Mouse (Mus musculus): ENCODE measurements around the gene Rapgefl1.
"Not testable (repeated sequence)": the region's sequence is repeated elsewhere in the genome, so short reads cannot be mapped to it uniquely, and the experiment has no call there.

Gene Rapgefl1

GRCm38 (mm10) chr11:98816706-98817239 is 19.8 kb upstream of the Rapgefl1 start:
- DNase-seq (ENCODE audit: low spot score in 2 of 2), result no peak

- no peak for DNase-seq (ENCODE audit: low spot score in 2 of 2)
These were observed 15.6 kb upstream of the Rapgefl1 start for GRCm38 (mm10) chr11:98820968-98821367.

GRCm38 (mm10) chr11:98826071-98826470 is 10.5 kb upstream of the Rapgefl1 start:
- not testable (repeated sequence) for DNase-seq (ENCODE audit: low spot score in 2 of 2)

- no peak for DNase-seq (ENCODE audit: low spot score in 2 of 2)
These were observed 8.7 kb upstream of the Rapgefl1 start for GRCm38 (mm10) chr11:98827877-98828276.

- DNase-seq (ENCODE audit: low spot score in 2 of 2), result no peak
These were observed 7.4 kb upstream of the Rapgefl1 start for GRCm38 (mm10) chr11:98829091-98829775.

GRCm38 (mm10) chr11:98829875-98830274 is 6.7 kb upstream of the Rapgefl1 start:
- no peak for DNase-seq (ENCODE audit: low spot score in 2 of 2)

GRCm38 (mm10) chr11:98835296-98835695 is 1.3 kb upstream of the Rapgefl1 start:
- DNase-seq (ENCODE audit: low spot score in 2 of 2), result peak in 1 of 2 experiments; percentile 19

GRCm38 (mm10) chr11:98835725-98836124 is 860 bp upstream of the Rapgefl1 start:
- peak in 1 of 2 experiments; percentile 21 for DNase-seq (ENCODE audit: low spot score in 2 of 2)

- no peak for DNase-seq (ENCODE audit: low spot score in 2 of 2)
These were observed 457 bp upstream of the Rapgefl1 start for GRCm38 (mm10) chr11:98836128-98836527.

- DNase-seq (ENCODE audit: low spot score in 2 of 2), result peak in 1 of 2 experiments; percentile 33
These were observed 683 bp downstream of the Rapgefl1 start for GRCm38 (mm10) chr11:98837231-98837704.

GRCm38 (mm10) chr11:98837917-98838316 is 1.3 kb downstream of the Rapgefl1 start:
- peak in 1 of 2 experiments; percentile 46 for DNase-seq (ENCODE audit: low spot score in 2 of 2)

- DNase-seq (ENCODE audit: low spot score in 2 of 2), result peak; percentile 74 to 80
These were observed 1.9 kb downstream of the Rapgefl1 start for GRCm38 (mm10) chr11:98838512-98838911.

- no peak for DNase-seq (ENCODE audit: low spot score in 2 of 2)
These were observed 2.8 kb downstream of the Rapgefl1 start for GRCm38 (mm10) chr11:98839402-98839801.

- DNase-seq (ENCODE audit: low spot score in 2 of 2), result no peak
These were observed 3.3 kb downstream of the Rapgefl1 start for GRCm38 (mm10) chr11:98839897-98840296.

- DNase-seq (ENCODE audit: low spot score in 2 of 2), result no peak
These were observed 9.4 kb downstream of the Rapgefl1 start for GRCm38 (mm10) chr11:98846016-98846415.

- DNase-seq (ENCODE audit: low spot score in 2 of 2), result no peak
These were observed 10.4 kb downstream of the Rapgefl1 start for GRCm38 (mm10) chr11:98846865-98847604.

- DNase-seq (ENCODE audit: low spot score in 2 of 2), result no peak
These were observed 12.8 kb downstream of the Rapgefl1 start for GRCm38 (mm10) chr11:98849196-98849894.

GRCm38 (mm10) chr11:98850100-98851093 is 13.8 kb downstream of the Rapgefl1 start:
- no peak for DNase-seq (ENCODE audit: low spot score in 2 of 2)

GRCm38 (mm10) chr11:98854116-98854515 is 17.5 kb downstream of the Rapgefl1 start:
- no peak for DNase-seq (ENCODE audit: low spot score in 2 of 2)

- DNase-seq (ENCODE audit: low spot score in 2 of 2), result no peak
These were observed 18.1 kb downstream of the Rapgefl1 start for GRCm38 (mm10) chr11:98854659-98855058.

Measured in frontal cortex, postnatal 36 days (tissue).